ENCODE assay signal across 7 mouse cellular contexts in the genomic region with DNA sequence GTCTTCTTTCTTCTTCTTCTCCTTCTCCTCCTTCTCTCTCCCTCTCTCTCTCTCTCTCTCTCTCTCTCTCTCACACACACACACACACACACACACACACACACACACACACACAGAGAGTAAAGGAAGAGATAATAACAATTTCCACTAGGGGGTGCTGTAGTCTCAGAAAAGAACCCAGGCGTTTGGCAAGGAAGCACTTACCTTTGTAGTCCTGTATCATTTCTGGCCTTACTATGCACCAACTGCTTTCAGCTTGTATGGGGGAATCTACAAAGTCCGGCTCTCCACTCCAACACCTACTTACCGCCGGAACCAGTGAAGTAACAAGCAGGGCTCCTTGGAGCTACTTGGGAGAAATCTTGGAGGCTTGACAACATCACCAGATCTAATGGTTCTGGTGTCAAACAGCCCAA. TPM values are rescaled to one million over a fixed set of nuclear protein-coding genes. Genes with fewer than 3 reads are reported as not detected.
DNase-seq lines count a peak whose midpoint lies in the region; ATAC-seq and TF ChIP-seq lines count a peak whose summit lies in the region.

No protein-coding gene starts in this region.

- peak in 2 of 3 experiments; percentile 37 to 67; a peak in 4 of 6 replicates for TF ChIP-seq CTCF in MEL (IDR thresholded peaks at IDR 0.05 in 2 of 3, conservative IDR thresholded peaks at IDR 0.05 in 1 of 3; ENCODE audit: control insufficient read depth in 1 of 3, insufficient read depth in 1 of 3, low read depth in 2 of 3, low read length in 3 of 3, poor library complexity in 1 of 3, severe bottlenecking in 1 of 3)

- no peak overlapping the region for H3K9ac ChIP-seq in MEL (ENCODE audit: control insufficient read depth, low read depth, low read length, poor library complexity, severe bottlenecking)

- TF ChIP-seq RAD21 in MEL (IDR thresholded peaks at IDR 0.05; ENCODE audit: low read depth, low read length), result peak; percentile 78

- intact Hi-C loops in gastrocnemius, postnatal 14 days (cut with DNase I; ENCODE audit: low total_unique reads), result loop anchor here (2.0 to 5.0 kb wide), 2 partner anchors 101 to 139 kb away; no protein-coding TSS in a partner anchor

- peaks cover 4 to 10% of the 10 kb centered on the region in 2 experiments; a peak in 3 of 4 replicates for H3K4me1 ChIP-seq in MEL (ENCODE audit: control insufficient read depth in 1 of 2, insufficient read depth in 2 of 2, low read length in 2 of 2)

- no peak overlapping the region for H3K4me3 ChIP-seq in MEL (ENCODE audit: control insufficient read depth in 1 of 2, insufficient read depth in 1 of 2, low read depth in 2 of 2, low read length in 2 of 2)

- no peaks in the 10 kb centered on the region; the same call in 1 of the 2 replicates for H3K79me2 ChIP-seq in MEL (ENCODE audit: control insufficient read depth, insufficient read depth, low read length, poor library complexity)

- no peak for TF ChIP-seq EP300 in MEL (IDR thresholded peaks at IDR 0.05; ENCODE audit: low read depth in 1 of 2, low read length in 2 of 2)

- peak; percentile 71 for ATAC-seq in neutrophil, adult 5-6 weeks (ENCODE audit: extremely low read depth, insufficient number of reproducible peaks, low FRiP score, poor library complexity, severe bottlenecking)

- TF ChIP-seq POLR2A in MEL (IDR thresholded peaks at IDR 0.05; ENCODE audit: control insufficient read depth in 1 of 2, insufficient read depth in 1 of 2, low read depth in 1 of 2, low read length in 2 of 2, poor library complexity in 1 of 2), result no peak

- no peaks in the 10 kb centered on the region for H3K27me3 ChIP-seq in MEL (ENCODE audit: control insufficient read depth in 1 of 2, insufficient read depth in 2 of 2, low read length in 2 of 2)

- H3K9me3 ChIP-seq in MEL (replicated peaks; ENCODE audit: insufficient read depth, low read length), result no peaks in the 10 kb centered on the region

- peak; percentile 71 to 77 for DNase-seq in B cell, adult 2 months
- peak; percentile 88 for DNase-seq in MEL (ENCODE audit: low read depth, low spot score)
- DNase-seq in cerebellum, postnatal 14 days, result peak; percentile 80 to 85
- peak; percentile 22 for DNase-seq in gastrocnemius, postnatal 14 days
- peak; percentile 71 for DNase-seq in layer of hippocampus, adult 11-12 months (ENCODE audit: low spot score)
- DNase-seq in lung, adult 18-20 months, result peak; percentile 45 to 67

- H3K36me3 ChIP-seq in MEL (ENCODE audit: control insufficient read depth in 1 of 2, insufficient read depth in 2 of 2, low read length in 2 of 2), result peaks cover 0 to 12% of the 10 kb centered on the region in 2 experiments; a peak in 2 of 4 replicates

- no peak overlapping the region for H3K27ac ChIP-seq in MEL (ENCODE audit: control insufficient read depth, low read depth, low read length)

TF ChIP-seq in MEL, 35 proteins besides CTCF, POLR2A, EP300 and RAD21:
- TF ChIP-seq CHD2 (IDR thresholded peaks at IDR 0.05; ENCODE audit: low read length) (no peak), SIN3A (IDR thresholded peaks at IDR 0.05; ENCODE audit: low read length) (peak; percentile 14; the same call in 1 of the 2 replicates), SMC3 (IDR thresholded peaks at IDR 0.05; ENCODE audit: low read depth, low read length) (peak; percentile 78), GATA1 (IDR thresholded peaks at IDR 0.05; ENCODE audit: low read depth, low read length) (no peak), MAFK (IDR thresholded peaks at IDR 0.05; ENCODE audit: borderline replicate concordance, low read depth, low read length) (no peak), MAZ (IDR thresholded peaks at IDR 0.05; ENCODE audit: low read depth, low read length) (no peak), POLR2AphosphoS5 (IDR thresholded peaks at IDR 0.05; ENCODE audit: borderline replicate concordance, low read depth, low read length) (no peak), NELFE (IDR thresholded peaks at IDR 0.05; ENCODE audit: low read depth, low read length) (no peak), ELF1 (IDR thresholded peaks at IDR 0.05; ENCODE audit: low read depth, low read length) (no peak), ZC3H11A (IDR thresholded peaks at IDR 0.05; ENCODE audit: low read depth, low read length) (peak; percentile 73), MEF2A (IDR thresholded peaks at IDR 0.05; ENCODE audit: extremely low read depth, insufficient replicate concordance, low read depth, low read length, poor library complexity, severe bottlenecking) (no peak), JUND (IDR thresholded peaks at IDR 0.05; ENCODE audit: low read depth, low read length) (no peak), TAL1 (IDR thresholded peaks at IDR 0.05; ENCODE audit: low read length) (no peak), UBTF (IDR thresholded peaks at IDR 0.05; ENCODE audit: borderline replicate concordance, insufficient read depth, low read depth, low read length) (no peak), USF2 (IDR thresholded peaks at IDR 0.05; ENCODE audit: borderline replicate concordance in 1 of 2, insufficient read depth in 1 of 2, low read depth in 1 of 2, low read length in 2 of 2) (no peak), GABPA (IDR thresholded peaks at IDR 0.05; ENCODE audit: low read depth, low read length) (no peak), USF1 (IDR thresholded peaks at IDR 0.05; ENCODE audit: low read depth, low read length) (no peak), MXI1 (IDR thresholded peaks at IDR 0.05; ENCODE audit: low read depth, low read length) (no peak), ETS1 (IDR thresholded peaks at IDR 0.05; ENCODE audit: low read depth, low read length) (no peak), RCOR1 (IDR thresholded peaks at IDR 0.05; ENCODE audit: low read depth, low read length) (no peak), MYC (IDR thresholded peaks at IDR 0.05; ENCODE audit: low read depth, low read length) (no peak), TCF12 (IDR thresholded peaks at IDR 0.05; ENCODE audit: low read depth, low read length) (no peak)
TF ChIP-seq in MEL: peak in this region for 3.

RNA-seq across cellular contexts. Expression of gene Cfap126, which starts 4.6 kb away (rescaled TPM):
- 0.69 and 0.75 TPM in 2 replicates for total RNA-seq in MEL (2012; rRNA removed)
- polyA plus RNA-seq in MEL (2012; ENCODE audit: insufficient read depth in 1 of 2, insufficient read length in 2 of 2, low read depth in 1 of 2, low replicate concordance in 2 of 2, missing spikeins in 1 of 2), result 1 to 10 TPM in 1 of 2 experiments, not detected in 1; 3.5 TPM
- total RNA-seq in gastrocnemius, postnatal 14 days (2021), result under 1 TPM; 0.72 to 0.73 TPM
- not detected in 2 replicates for total RNA-seq in neutrophil, adult 5-6 weeks (2017)

RNA-seq across cellular contexts. Expression of gene Sdhc, which starts 32.1 kb away (rescaled TPM):
- total RNA-seq in MEL (2012; rRNA removed), result 79.4 and 88.2 TPM in 2 replicates
- 100 to 1,000 TPM in 1 of 2 experiments, not detected in 1; 224 TPM for polyA plus RNA-seq in MEL (2012; ENCODE audit: insufficient read depth in 1 of 2, insufficient read length in 2 of 2, low read depth in 1 of 2, low replicate concordance in 2 of 2, missing spikeins in 1 of 2)
- 100 to 1,000 TPM; 692 to 793 TPM for total RNA-seq in gastrocnemius, postnatal 14 days (2021)
- 16.3 and 16.9 TPM in 2 replicates for total RNA-seq in neutrophil, adult 5-6 weeks (2017)

RNA-seq across cellular contexts. Expression of gene Mpz, which starts 32.2 kb away (rescaled TPM):
- 0.10 TPM in 1 of 2 replicates, not detected in the other for total RNA-seq in MEL (2012; rRNA removed)
- polyA plus RNA-seq in MEL (2012; ENCODE audit: insufficient read depth in 1 of 2, insufficient read length in 2 of 2, low read depth in 1 of 2, low replicate concordance in 2 of 2, missing spikeins in 1 of 2), result under 1 TPM in 1 of 2 experiments, not detected in 1; 0.28 TPM
- total RNA-seq in gastrocnemius, postnatal 14 days (2021), result 100 to 1,000 TPM; 117 to 734 TPM
- not detected in 2 replicates for total RNA-seq in neutrophil, adult 5-6 weeks (2017)

RNA-seq across cellular contexts. Expression of gene Fcgr3, which starts 53.5 kb away (rescaled TPM):
- total RNA-seq in MEL (2012; rRNA removed), result 0.39 and 0.62 TPM in 2 replicates
- 1 to 10 TPM in 1 of 2 experiments, not detected in 1; 6.1 TPM for polyA plus RNA-seq in MEL (2012; ENCODE audit: insufficient read depth in 1 of 2, insufficient read length in 2 of 2, low read depth in 1 of 2, low replicate concordance in 2 of 2, missing spikeins in 1 of 2)
- total RNA-seq in gastrocnemius, postnatal 14 days (2021), result 1 to 10 TPM; 7.0 to 7.4 TPM
- total RNA-seq in neutrophil, adult 5-6 weeks (2017), result 682 and 697 TPM in 2 replicates

Comparison
In these comparisons a context has a peak if more than half of its experiments do, and no peak if none do; other contexts are left out.
1. DNase-seq: peak in every context shown above with its lines; median percentile 88 in MEL; 82 in cerebellum, postnatal 14 days; 74 in B cell, adult 2 months; 71 in layer of hippocampus, adult 11-12 months; 56 in lung, adult 18-20 months; 22 in gastrocnemius, postnatal 14 days.
2. RNA of gene Mpz, which starts 32.2 kb away (total RNA-seq): 117 to 734 TPM in gastrocnemius, postnatal 14 days; 0.10 TPM in MEL and not detected in neutrophil, adult 5-6 weeks; every median in the first group is over 100 times any median in the second.